Mouse (Mus musculus) embryonic fibroblast, embryonic 13.5 days (primary cell): ENCODE data around the gene Znrf4. TPM values are rescaled to one million over a fixed set of nuclear protein-coding genes. Genes with fewer than 3 reads are reported as not detected.

Source experiments
- H3K27ac ChIP-seq: 2 replicates; pipeline ENCODE4 v1.5.1; 2012; ENCODE audit warnings: low read length, control low read depth, inconsistent platforms; ENCODE audit not compliant: insufficient read depth
- H3K4me1 ChIP-seq: 2 replicates; pipeline ENCODE4 v1.6.1; 2011; ENCODE audit warnings: low read length; ENCODE audit not compliant: control insufficient read depth, insufficient read depth
- H3K4me3 ChIP-seq: 2 replicates; pipeline ENCODE4 v1.5.1; 2011; ENCODE audit warnings: mild to moderate bottlenecking, control low read depth, low read length; ENCODE audit not compliant: insufficient read depth
- CTCF ChIP-seq: IDR thresholded peaks from 2 replicates; pipeline ENCODE4 v1.5.1; 2011; ENCODE audit warnings: mild to moderate bottlenecking, control low read depth, low read length, moderate library complexity, borderline replicate concordance; ENCODE audit not compliant: insufficient read depth
- POLR2A ChIP-seq: IDR thresholded peaks from 2 replicates; pipeline ENCODE4 v1.6.1; 2011; ENCODE audit warnings: low read depth, mild to moderate bottlenecking, control low read depth, low read length, moderate library complexity
- polyA plus RNA-seq: library from polyadenylated mRNA; stranded (reverse); fragments of >200 nt; gene quantifications from 2 replicates; pipeline ENCODE4 v1.2.4, GENCODE M21; 2011; ENCODE audit warnings: low read depth; ENCODE audit not compliant: missing spikeins, insufficient read length

Gene Znrf4
- polyA plus RNA-seq, 1 experiment: not detected

GRCm38 (mm10) chr17:56548605-56549105 is 36.4 kb upstream of the Znrf4 start:
- Histone ChIP-seq H3K4me3 (no peak overlapping the region), H3K27ac (no peak overlapping the region), H3K4me1 (no peaks in the 10 kb centered on the region)
- TF ChIP-seq POLR2A: no peak
- TF ChIP-seq CTCF: no peak

GRCm38 (mm10) chr17:56547846-56548604 is 35.8 kb upstream of the Znrf4 start:
- no peak overlapping the region for H3K27ac ChIP-seq
- H3K4me3 ChIP-seq: no peak overlapping the region
- TF ChIP-seq POLR2A: no peak
- TF ChIP-seq CTCF: no peak
- no peaks in the 10 kb centered on the region for H3K4me1 ChIP-seq

GRCm38 (mm10) chr17:56547116-56547845 is 35.0 kb upstream of the Znrf4 start:
- Histone ChIP-seq H3K27ac (no peak overlapping the region), H3K4me1 (no peaks in the 10 kb centered on the region), H3K4me3 (no peak overlapping the region)
- TF ChIP-seq CTCF: no peak
- no peak for TF ChIP-seq POLR2A

- Histone ChIP-seq H3K4me3 (no peak overlapping the region), H3K27ac (no peak overlapping the region), H3K4me1 (no peaks in the 10 kb centered on the region)
- TF ChIP-seq CTCF (no peak), POLR2A (no peak)
Observed at GRCm38 (mm10) chr17:56546576-56546975, 34.3 kb upstream of the Znrf4 start.

GRCm38 (mm10) chr17:56545945-56546344 is 33.7 kb upstream of the Znrf4 start:
- TF ChIP-seq POLR2A (no peak), CTCF (no peak)
- Histone ChIP-seq H3K4me3 (no peak overlapping the region), H3K27ac (no peak overlapping the region), H3K4me1 (no peaks in the 10 kb centered on the region)

GRCm38 (mm10) chr17:56544699-56545387 is 32.6 kb upstream of the Znrf4 start:
- no peak for TF ChIP-seq POLR2A
- no peak for TF ChIP-seq CTCF
- no peak overlapping the region for H3K27ac ChIP-seq

GRCm38 (mm10) chr17:56543684-56544224 is 31.5 kb upstream of the Znrf4 start:
- no peaks in the 10 kb centered on the region for H3K4me1 ChIP-seq
- TF ChIP-seq CTCF: no peak
- TF ChIP-seq POLR2A: no peak
- H3K27ac ChIP-seq: no peak overlapping the region
- no peak overlapping the region for H3K4me3 ChIP-seq

More at GRCm38 (mm10) chr17:56544699-56545387, 32.6 kb upstream of the Znrf4 start:
- H3K4me1 ChIP-seq: no peaks in the 10 kb centered on the region
- no peak overlapping the region for H3K4me3 ChIP-seq

- H3K4me3 ChIP-seq: no peak overlapping the region
- TF ChIP-seq CTCF: no peak
- no peak overlapping the region for H3K27ac ChIP-seq
- no peaks in the 10 kb centered on the region for H3K4me1 ChIP-seq
Observed at GRCm38 (mm10) chr17:56542736-56543135, 30.5 kb upstream of the Znrf4 start.

- no peaks in the 10 kb centered on the region for H3K4me1 ChIP-seq
- H3K4me3 ChIP-seq: no peak overlapping the region
- TF ChIP-seq POLR2A: no peak
- TF ChIP-seq CTCF: no peak
- H3K27ac ChIP-seq: no peak overlapping the region
Observed at GRCm38 (mm10) chr17:56540562-56540975, 28.3 kb upstream of the Znrf4 start.
